Mouse (Mus musculus): ENCODE measurements around the gene Sorcs1.

DNA sequence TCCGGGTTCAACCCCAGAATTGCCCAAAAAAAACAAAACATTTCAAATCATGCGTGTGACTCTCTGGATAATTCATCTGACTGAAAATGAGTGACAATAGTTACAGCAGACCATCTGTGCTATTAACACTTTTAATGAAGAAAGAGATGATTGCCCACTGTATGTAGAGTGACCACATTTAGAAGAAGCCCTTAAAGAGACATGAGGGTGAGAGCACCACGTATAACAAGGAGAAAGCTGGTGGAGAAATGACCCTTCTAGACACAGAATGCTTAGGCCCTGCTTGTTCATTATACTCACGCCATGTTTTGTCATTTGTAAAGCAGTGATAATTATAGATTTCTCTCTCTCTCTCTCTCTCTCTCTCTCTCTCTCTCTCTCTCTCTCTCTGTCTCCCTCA is 499.6 kb downstream of the Sorcs1 start:
- TF ChIP-seq GATA1 (IDR thresholded peaks at IDR 0.05; ENCODE audit: borderline replicate concordance, low read length) = no peak
- no peak for TF ChIP-seq FLI1 (IDR thresholded peaks at IDR 0.05; ENCODE audit: low read length)
